Mouse (Mus musculus) layer of hippocampus, adult 2 months (tissue): ENCODE measurements around the gene Slc35e3. TPM values are rescaled to one million over a fixed set of nuclear protein-coding genes. Genes with fewer than 3 reads are reported as not detected.

ENCODE experiments used
- DNase-seq, 2 experiments: peaks; one replicate each; pipeline ENCODE4 v3.0.0; 2022; ENCODE audit warnings: low spot score in 2 of 2
- H3K27ac ChIP-seq: fragments of 200-600 bp; 2 replicates; pipeline ENCODE4 v1.8.1; 2022
- H3K4me3 ChIP-seq: fragments of 200-600 bp; 2 replicates; pipeline ENCODE4 v1.8.1; 2022; ENCODE audit warnings: mild to moderate bottlenecking
- CTCF ChIP-seq: fragments of 200-600 bp; conservative IDR thresholded peaks from 2 replicates; pipeline ENCODE4 v1.8.1; 2022; ENCODE audit warnings: antibody characterized with exemption, mild to moderate bottlenecking, moderate library complexity
- total RNA-seq, 2 experiments: library from RNA; stranded (reverse); gene quantifications; 2 replicates each; pipeline ENCODE4 v1.2.3; 2021

Gene Slc35e3
- total RNA-seq, 2 experiments from 2014 or later: 31.4 to 33.1 TPM

- no peak for DNase-seq
- no peak for TF ChIP-seq CTCF
- H3K4me3 ChIP-seq: no peak overlapping the region
- peak overlapping the region; percentile 14; the same call in 1 of the 2 replicates for H3K27ac ChIP-seq
Observed at GRCm38 (mm10) chr10:117755086-117755798, 9.1 kb upstream of the Slc35e3 start.

GRCm38 (mm10) chr10:117754609-117754940, 8.4 kb upstream of the Slc35e3 start:
- Histone ChIP-seq H3K4me3 (no peak overlapping the region), H3K27ac (0 out of 2 replicates have a peak overlapping the region, but pooled peaks have one; percentile 20)
- DNase-seq: no peak
- TF ChIP-seq CTCF: no peak

GRCm38 (mm10) chr10:117753711-117754608, 7.8 kb upstream of the Slc35e3 start:
- no peak; the same call in 1 of the 2 replicates for TF ChIP-seq CTCF
- Histone ChIP-seq H3K4me3 (no peak overlapping the region), H3K27ac (no peak overlapping the region)
- DNase-seq: no peak

- Histone ChIP-seq H3K27ac (no peak overlapping the region), H3K4me3 (no peak overlapping the region)
- no peak for TF ChIP-seq CTCF
- no peak for DNase-seq
Observed at GRCm38 (mm10) chr10:117752851-117753647, 6.9 kb upstream of the Slc35e3 start.

- no peak for DNase-seq
- no peak for TF ChIP-seq CTCF
- Histone ChIP-seq H3K4me3 (no peak overlapping the region), H3K27ac (no peak overlapping the region)
Observed at GRCm38 (mm10) chr10:117752304-117752821, 6.2 kb upstream of the Slc35e3 start.

GRCm38 (mm10) chr10:117751744-117752143, 5.6 kb upstream of the Slc35e3 start:
- DNase-seq: no peak
- no peak for TF ChIP-seq CTCF
- H3K4me3 ChIP-seq: no peak overlapping the region
- no peak overlapping the region for H3K27ac ChIP-seq

- Histone ChIP-seq H3K4me3 (no peak overlapping the region), H3K27ac (no peak overlapping the region)
- DNase-seq: no peak
- no peak for TF ChIP-seq CTCF
Observed at GRCm38 (mm10) chr10:117751282-117751610, 5.1 kb upstream of the Slc35e3 start.

- Histone ChIP-seq H3K27ac (no peak overlapping the region), H3K4me3 (no peak overlapping the region)
- no peak for DNase-seq
- TF ChIP-seq CTCF: no peak
Observed at GRCm38 (mm10) chr10:117750529-117751281, 4.5 kb upstream of the Slc35e3 start.

GRCm38 (mm10) chr10:117749787-117750343, 3.7 kb upstream of the Slc35e3 start:
- H3K27ac ChIP-seq: no peak overlapping the region
- no peak for DNase-seq
- no peak for TF ChIP-seq CTCF

GRCm38 (mm10) chr10:117749050-117749686, 3.0 kb upstream of the Slc35e3 start:
- no peak for DNase-seq
- no peak for TF ChIP-seq CTCF
- Histone ChIP-seq H3K4me3 (no peak overlapping the region), H3K27ac (no peak overlapping the region)

More at GRCm38 (mm10) chr10:117749787-117750343, 3.7 kb upstream of the Slc35e3 start:
- H3K4me3 ChIP-seq: no peak overlapping the region

- no peak for DNase-seq
- no peak for TF ChIP-seq CTCF
- Histone ChIP-seq H3K27ac (no peak overlapping the region), H3K4me3 (no peak overlapping the region)
Observed at GRCm38 (mm10) chr10:117748276-117749049, 2.3 kb upstream of the Slc35e3 start.
